Mouse (Mus musculus) mature B cell (primary cell): ENCODE data around the gene Skp2.

Experiments used
- in situ Hi-C: fragments of 300-500 bp; cut with MboI; formaldehyde crosslinking; loops from 2 replicates; pipeline ENCODE4 v1.14.3; 2019

Gene Skp2

GRCm38 (mm10) chr15:9113556-9113955 is 41.7 kb downstream of the Skp2 start:
- in situ Hi-C loops, result no loop called here

- in situ Hi-C loops, result no loop called here
Observed at GRCm38 (mm10) chr15:9111648-9112047, 43.6 kb downstream of the Skp2 start.

- in situ Hi-C loops, result no loop called here
Observed at GRCm38 (mm10) chr15:9110526-9111347, 44.5 kb downstream of the Skp2 start.

- in situ Hi-C loops, result no loop called here
Observed at GRCm38 (mm10) chr15:9106303-9107074, 48.7 kb downstream of the Skp2 start.

GRCm38 (mm10) chr15:9100446-9101077 is 54.7 kb downstream of the Skp2 start:
- in situ Hi-C loops, result no loop called here

GRCm38 (mm10) chr15:9096865-9097264 is 58.4 kb downstream of the Skp2 start:
- in situ Hi-C loops, result no loop called here

- in situ Hi-C loops, result no loop called here
Observed at GRCm38 (mm10) chr15:9094366-9094750, 60.9 kb downstream of the Skp2 start.

- in situ Hi-C loops, result no loop called here
Observed at GRCm38 (mm10) chr15:9093598-9094365, 61.4 kb downstream of the Skp2 start.

- in situ Hi-C loops, result no loop called here
Observed at GRCm38 (mm10) chr15:9090662-9091061, 64.6 kb downstream of the Skp2 start.

- in situ Hi-C loops, result no loop called here
Observed at GRCm38 (mm10) chr15:9089136-9089720, 66.0 kb downstream of the Skp2 start.

GRCm38 (mm10) chr15:9088683-9089072 is 66.5 kb downstream of the Skp2 start:
- in situ Hi-C loops, result no loop called here

GRCm38 (mm10) chr15:9087895-9088682 is 67.1 kb downstream of the Skp2 start:
- in situ Hi-C loops, result no loop called here

GRCm38 (mm10) chr15:9087421-9087820 is 67.8 kb downstream of the Skp2 start:
- in situ Hi-C loops, result no loop called here

GRCm38 (mm10) chr15:9086813-9087212 is 68.4 kb downstream of the Skp2 start:
- in situ Hi-C loops, result no loop called here

GRCm38 (mm10) chr15:9082753-9083152 is 72.5 kb downstream of the Skp2 start:
- in situ Hi-C loops, result no loop called here

- in situ Hi-C loops, result no loop called here
Observed at GRCm38 (mm10) chr15:9081294-9081693, 73.9 kb downstream of the Skp2 start.

- in situ Hi-C loops, result no loop called here
Observed at GRCm38 (mm10) chr15:9080206-9080605, 75.0 kb downstream of the Skp2 start.

- in situ Hi-C loops, result no loop called here
Observed at GRCm38 (mm10) chr15:9079626-9080025, 75.6 kb downstream of the Skp2 start.

GRCm38 (mm10) chr15:9078481-9079300 is 76.5 kb downstream of the Skp2 start:
- in situ Hi-C loops, result no loop called here
